Mouse (Mus musculus) spleen, postnatal 14 days (tissue): Measurements from ENCODE around the gene Sacm1l.

Experiments used
- DNase-seq, 2 experiments: peaks; one replicate each; pipeline ENCODE4 v3.0.0; 2021 to 2022; ENCODE audit warnings: low spot score in 2 of 2

Sacm1l gene

GRCm38 (mm10) chr9:123577360-123578192 is 48.0 kb downstream of the Sacm1l start:
- DNase-seq = no peak

- no peak for DNase-seq
Measured at GRCm38 (mm10) chr9:123589240-123589910, 59.8 kb downstream of the Sacm1l start.

GRCm38 (mm10) chr9:123595194-123595593 is 65.6 kb downstream of the Sacm1l start:
- no peak for DNase-seq

- no peak for DNase-seq
Measured at GRCm38 (mm10) chr9:123596910-123597309, 67.4 kb downstream of the Sacm1l start.

- no peak for DNase-seq
Measured at GRCm38 (mm10) chr9:123597376-123597775, 67.8 kb downstream of the Sacm1l start.

GRCm38 (mm10) chr9:123601529-123601928 is 72.0 kb downstream of the Sacm1l start:
- DNase-seq = no peak

GRCm38 (mm10) chr9:123620311-123621098 is 90.9 kb downstream of the Sacm1l start:
- DNase-seq = no peak

GRCm38 (mm10) chr9:123624741-123625140 is 95.2 kb downstream of the Sacm1l start:
- DNase-seq = no peak

GRCm38 (mm10) chr9:123625821-123626220 is 96.3 kb downstream of the Sacm1l start:
- DNase-seq = no peak

- no peak for DNase-seq
Measured at GRCm38 (mm10) chr9:123631666-123632065, 102.1 kb downstream of the Sacm1l start.

- no peak for DNase-seq
Measured at GRCm38 (mm10) chr9:123632281-123632680, 102.7 kb downstream of the Sacm1l start, which contains the start of gene Slc6a20b. Gene Slc6a20b, minus strand, starts transcription at chr9:123632565.

- DNase-seq = no peak
Measured at GRCm38 (mm10) chr9:123632993-123633392, 103.4 kb downstream of the Sacm1l start.

GRCm38 (mm10) chr9:123636771-123637170 is 107.2 kb downstream of the Sacm1l start:
- DNase-seq = no peak

- DNase-seq = no peak
Measured at GRCm38 (mm10) chr9:123638231-123638630, 108.7 kb downstream of the Sacm1l start.

- DNase-seq = no peak
Measured at GRCm38 (mm10) chr9:123638668-123639089, 109.1 kb downstream of the Sacm1l start.

- DNase-seq = no peak
Measured at GRCm38 (mm10) chr9:123640106-123640505, 110.5 kb downstream of the Sacm1l start.
